Mouse (Mus musculus) adrenal gland, adult (tissue): ENCODE measurements at regions not wholly inside any gene's neighbourhood (a gene's known extent, or its start where the extent isn't known, plus 50 kb on each side); places are given as distances from the start of the nearest gene placed in this dataset.

ENCODE experiments used
- DNase-seq, 2 experiments: peaks; one replicate each; pipeline ENCODE4 v3.0.0; 2022 to 2023; ENCODE audit warnings: low spot score in 1 of 2; ENCODE audit not compliant: inconsistent age in 2 of 2

- DNase-seq, result no peak
Measured at GRCm38 (mm10) chr13:75631048-75631447, 75.5 kb upstream of the Ell2 start.

GRCm38 (mm10) chr13:75647513-75647912, 59.0 kb upstream of the Ell2 start:
- DNase-seq, result no peak

GRCm38 (mm10) chr13:75651941-75652340, 54.6 kb upstream of the Ell2 start:
- DNase-seq, result no peak

- no peak for DNase-seq
Measured at GRCm38 (mm10) chr13:75652966-75653365, 53.6 kb upstream of the Ell2 start.
